Mouse (Mus musculus) bone marrow, adult 2 months (tissue): ENCODE measurements around the gene Vmn2r16. TPM values are rescaled to one million over a fixed set of nuclear protein-coding genes. Genes with fewer than 3 reads are reported as not detected.

Experiments used
- H3K27ac ChIP-seq: fragments of 200-500 bp; 2 replicates; pipeline ENCODE4 v1.5.1; 2012; ENCODE audit warnings: low read depth, mild to moderate bottlenecking, control low read depth, inconsistent platforms, low read length; ENCODE audit not compliant: control insufficient read depth, poor library complexity, insufficient read depth
- H3K4me1 ChIP-seq: fragments of 200-500 bp; 2 replicates; pipeline ENCODE4 v1.6.1; 2011; ENCODE audit warnings: low read length; ENCODE audit not compliant: control insufficient read depth, insufficient read depth
- H3K4me3 ChIP-seq: fragments of 200-500 bp; replicated peaks from 2 replicates; pipeline ENCODE3; 2011; ENCODE audit warnings: mild to moderate bottlenecking, low read depth, low read length, control low read depth; ENCODE audit not compliant: control insufficient read depth
- CTCF ChIP-seq: fragments of 200-500 bp; IDR thresholded peaks from 2 replicates; pipeline ENCODE4 v1.5.1; 2011; ENCODE audit warnings: low read length, control low read depth; ENCODE audit not compliant: control insufficient read depth, insufficient read depth
- POLR2A ChIP-seq: fragments of 200-500 bp; IDR thresholded peaks from 2 replicates; pipeline ENCODE4 v1.6.1; 2011; ENCODE audit warnings: low read depth, mild to moderate bottlenecking, control low read depth, low read length, borderline replicate concordance; ENCODE audit not compliant: control insufficient read depth
- WGBS: fragments of 180-500 bp; shearing (Covaris S2); methylation state at CpG from one replicate; pipeline ENCODE4 v1.1.7; 2018; 5-methylcytosine and 5-hydroxymethylcytosine counted together
- polyA plus RNA-seq: library from polyadenylated mRNA; stranded (reverse); fragments of >200 nt; gene quantifications from 2 replicates; pipeline ENCODE4 v1.2.4, GENCODE M21; 2011; ENCODE audit warnings: low replicate concordance; ENCODE audit not compliant: missing spikeins, insufficient read depth, insufficient read length

Gene Vmn2r16
- not detected in 2 replicates for polyA plus RNA-seq

DNA sequence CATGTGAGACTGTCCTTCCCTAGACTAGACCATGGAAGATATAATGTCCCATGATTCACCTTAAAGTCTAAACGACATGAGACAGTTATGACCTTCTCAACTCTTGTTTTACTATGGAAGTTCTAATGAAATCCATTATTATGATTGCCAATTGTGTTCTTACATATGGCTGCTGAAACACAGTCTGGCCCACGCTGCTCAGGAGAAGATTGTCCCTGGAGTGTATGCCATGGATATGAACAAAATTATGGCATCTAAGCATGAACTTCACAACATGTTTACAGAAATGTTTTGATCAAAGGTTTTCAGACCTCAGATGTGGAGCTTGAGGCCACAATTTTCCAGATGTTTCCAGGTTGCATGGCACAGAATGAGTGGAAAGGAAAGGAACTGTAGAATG is at the start of gene Vmn2r16:
Gene Vmn2r16, plus strand, starts transcription at position 301 of the 400 bp plus-strand sequence.
- TF ChIP-seq POLR2A (no peak), CTCF (no peak)
- H3K4me3 ChIP-seq: no peak within 1 kb of the TSS
- WGBS: 49% methylated on average over 2 of the region's 2 CpGs
- no peaks in the 10 kb centered on the region for H3K4me1 ChIP-seq
- no peak within 1 kb of the TSS for H3K27ac ChIP-seq

DNA sequence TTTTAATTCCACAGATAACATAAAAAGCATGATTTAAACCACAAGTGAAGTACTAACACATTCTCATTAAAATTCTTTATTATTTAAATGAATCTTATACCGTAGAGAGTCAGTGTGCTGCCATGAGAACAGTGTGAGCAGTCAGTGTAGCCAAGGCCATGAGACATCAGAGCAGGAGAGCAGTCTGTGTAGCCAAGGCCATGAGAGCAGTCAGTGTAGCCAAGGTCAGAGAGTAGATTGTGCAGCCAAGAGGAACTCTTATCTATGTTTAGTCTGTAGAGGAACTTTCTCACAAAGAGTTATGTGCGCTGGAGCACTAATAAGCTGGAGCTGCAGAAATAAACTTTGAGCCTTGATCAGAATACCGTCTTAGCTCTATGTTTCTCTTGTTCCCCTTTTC is 35.3 kb upstream of the Vmn2r16 start:
- Histone ChIP-seq H3K4me1 (no peaks in the 10 kb centered on the region), H3K4me3 (no peak overlapping the region), H3K27ac (no peak overlapping the region)
- 78% methylated on average over 3 of the region's 3 CpGs for WGBS
- TF ChIP-seq POLR2A (no peak), CTCF (no peak)

DNA sequence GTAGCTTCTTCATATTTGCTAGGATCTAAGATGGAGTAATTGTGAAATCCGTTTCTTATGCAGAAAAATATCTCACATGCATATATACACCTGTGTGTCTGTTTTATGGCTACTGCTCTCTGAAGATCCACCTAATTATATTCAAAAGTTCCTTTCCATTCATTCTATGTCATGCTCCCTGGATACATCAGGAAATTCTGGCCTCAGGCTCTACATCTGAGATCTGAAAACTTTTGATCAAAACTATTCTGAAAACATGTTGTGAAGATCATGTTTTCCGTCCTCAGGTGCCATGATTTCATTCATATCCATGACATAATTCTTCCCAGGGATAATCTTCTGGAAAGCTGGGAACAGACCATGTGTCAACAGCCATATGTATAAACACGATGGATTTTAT is 32.4 kb upstream of the Vmn2r16 start, which contains the start of gene Vmn2r15:
Gene Vmn2r15, minus strand, starts transcription at position 101 of the 400 bp plus-strand sequence.
- TF ChIP-seq POLR2A (no peak), CTCF (no peak)
- no peak within 1 kb of the TSS for H3K4me3 ChIP-seq
- no peaks in the 10 kb centered on the region for H3K4me1 ChIP-seq
- WGBS: 45% methylated on average over 3 of the region's 3 CpGs
- no peak within 1 kb of the TSS for H3K27ac ChIP-seq

DNA sequence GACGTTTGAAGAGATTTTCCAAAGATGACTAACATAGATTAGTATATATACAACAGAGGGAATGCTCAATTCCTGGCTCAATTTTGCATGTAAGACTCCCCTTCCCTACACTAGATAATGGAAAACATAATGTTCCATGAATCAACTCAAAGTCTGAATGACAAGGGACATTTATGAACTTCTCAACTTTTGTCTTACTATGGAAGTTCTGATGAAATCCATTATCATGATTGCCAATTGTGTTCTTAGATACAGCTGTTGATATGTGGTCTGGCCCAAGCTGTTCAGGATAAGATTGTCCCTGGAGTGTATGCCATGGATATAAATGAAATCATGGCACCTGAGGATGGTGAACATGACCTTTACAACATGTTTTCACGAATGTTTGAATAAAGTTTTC is 89.4 kb downstream of the Vmn2r16 start, which contains the start of gene Vmn2r17:
Gene Vmn2r17, plus strand, starts transcription at position 301 of the 400 bp plus-strand sequence.
- no peak for TF ChIP-seq CTCF
- no peak for TF ChIP-seq POLR2A
- no peak within 1 kb of the TSS for H3K27ac ChIP-seq
- WGBS: 59% methylated on average over 2 of the region's 2 CpGs
- H3K4me1 ChIP-seq: no peaks in the 10 kb centered on the region
- H3K4me3 ChIP-seq: no peak within 1 kb of the TSS

Other genes with a start within 250 kb of the Vmn2r16 start
- not detected in 2 replicates for gene Vmn2r12, start 232.2 kb upstream of the Vmn2r16 start, polyA plus RNA-seq
- gene Vmn2r13, start 138.0 kb upstream of the Vmn2r16 start, polyA plus RNA-seq: 0.29 TPM in 1 of 2 replicates, not detected in the other
- gene Vmn2r14, start 105.5 kb upstream of the Vmn2r16 start, polyA plus RNA-seq: not detected in 2 replicates
- gene Vmn2r15, start 32.5 kb upstream of the Vmn2r16 start, polyA plus RNA-seq: not detected in 2 replicates
- 0.29 TPM in 1 of 2 replicates, not detected in the other for gene Vmn2r17, start 89.5 kb downstream of the Vmn2r16 start, polyA plus RNA-seq
- gene Crlf2, start 228.8 kb downstream of the Vmn2r16 start, polyA plus RNA-seq: 9.9 and 26.5 TPM in 2 replicates